Comparison of ENCODE assay signal across 9 mouse cellular contexts in the genomic region with DNA sequence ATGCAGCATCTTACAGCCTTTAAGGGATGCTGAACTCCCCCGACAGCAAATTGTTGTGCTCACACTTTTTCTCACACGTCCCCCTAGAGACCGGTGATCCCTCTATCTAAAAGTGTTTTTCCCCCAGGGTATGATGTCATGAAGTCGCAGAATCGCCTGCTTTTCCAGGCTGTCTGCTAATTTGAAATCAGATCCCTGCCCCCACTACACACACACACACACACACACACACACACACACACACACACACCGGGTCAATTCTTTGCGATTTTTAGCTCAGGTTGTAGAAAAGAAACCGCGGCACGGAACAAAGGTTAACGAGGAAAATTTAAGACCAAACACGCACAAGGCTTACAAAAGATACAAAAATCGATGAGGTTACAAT. TPM values are rescaled to one million over a fixed set of nuclear protein-coding genes. Genes with fewer than 3 reads are reported as not detected.
DNase-seq lines count a peak whose midpoint lies in the region; ATAC-seq and TF ChIP-seq lines count a peak whose summit lies in the region.
"Had no signal": no experiment of that assay in that cellular context is flagged by ENCODE, and none has a peak within 500 bp of the region (broad histone marks: within the 10 kb centered on the region; RNA-seq: fewer than 3 reads in every experiment).

No protein-coding gene starts in this region.

- 5% methylated on average over 13 of the region's 13 CpGs for WGBS in embryonic facial prominence, embryonic 14.5 days
- WGBS in intestine, embryonic 14.5 days = 7% methylated on average over 13 of the region's 13 CpGs

- H3K4me2 ChIP-seq in embryonic facial prominence, embryonic 14.5 days (ENCODE audit: low read depth, low read length) = peak overlapping the region; percentile 97
- peak overlapping the region; percentile 93 for H3K4me2 ChIP-seq in intestine, embryonic 14.5 days (ENCODE audit: low read length)
- peak overlapping the region; percentile 74 for H3K4me2 ChIP-seq in myocyte (ENCODE audit: low read depth)

- no peak for TF ChIP-seq CTCF in left cerebral cortex, adult 2 months (IDR thresholded peaks at IDR 0.05)

- H3K79me2 ChIP-seq in myocyte (ENCODE audit: control insufficient read depth, insufficient read depth) = no peaks in the 10 kb centered on the region

- DNase-seq in left cerebral cortex, adult 2 months (ENCODE audit: extremely low spot score in 1 of 2, low spot score in 2 of 2) = no peak
- DNase-seq in left cerebral cortex, postnatal 4 days = no peak
- DNase-seq in embryonic facial prominence, embryonic 14.5 days (ENCODE audit: low spot score) = peak; percentile 73
- DNase-seq in intestine, embryonic 14.5 days (ENCODE audit: low spot score) = no peak
- DNase-seq in frontal cortex, postnatal 25 days (ENCODE audit: low spot score in 2 of 2) = no peak
- no peak for DNase-seq in layer of hippocampus, adult 18-20 months (ENCODE audit: low spot score in 2 of 2)

- H3K27me3 ChIP-seq in embryonic facial prominence, embryonic 14.5 days (replicated peaks; ENCODE audit: control insufficient read depth, insufficient read depth, low read length) = peaks cover 3% of the 10 kb centered on the region; the same call in 1 of the 2 replicates
- 0 out of 2 replicates have a peak, but pooled peaks cover 8% of the 10 kb centered on the region for H3K27me3 ChIP-seq in intestine, embryonic 14.5 days (replicated peaks; ENCODE audit: control insufficient read depth, insufficient read depth, low read length)
- H3K27me3 ChIP-seq in myocyte (ENCODE audit: control insufficient read depth, insufficient read depth, insufficient read length) = peaks cover 30% of the 10 kb centered on the region

- peak overlapping the region; percentile 75 for H3K27ac ChIP-seq in left cerebral cortex, adult 2 months
- no peak overlapping the region for H3K27ac ChIP-seq in embryonic facial prominence, embryonic 14.5 days (replicated peaks; ENCODE audit: low read depth, low read length)
- H3K27ac ChIP-seq in intestine, embryonic 14.5 days (ENCODE audit: low read depth) = no peak overlapping the region

- H3K9ac ChIP-seq in embryonic facial prominence, embryonic 14.5 days (ENCODE audit: low read depth, low read length) = peak overlapping the region; percentile 75; the same call in 1 of the 2 replicates
- H3K9ac ChIP-seq in intestine, embryonic 14.5 days (ENCODE audit: low read length) = no peak overlapping the region; the same call in 1 of the 2 replicates

- peak; percentile 41 for ATAC-seq in embryonic facial prominence, embryonic 14.5 days (ENCODE audit: low read depth)
- ATAC-seq in intestine, embryonic 14.5 days (replicated peaks; ENCODE audit: low FRiP score, low TSS enrichment, low read depth) = no peak; the same call in 1 of the 2 replicates
- ATAC-seq in frontal cortex, adult (ENCODE audit: low TSS enrichment) = no peak

- H3K4me1 ChIP-seq in embryonic facial prominence, embryonic 14.5 days (ENCODE audit: control insufficient read depth, insufficient read depth, low read length) = no peaks in the 10 kb centered on the region
- H3K4me1 ChIP-seq in intestine, embryonic 14.5 days (replicated peaks; ENCODE audit: control insufficient read depth, insufficient read depth, low read length) = no peaks in the 10 kb centered on the region; the same call in 1 of the 2 replicates

- no peak for TF ChIP-seq POLR2A in myocyte (IDR thresholded peaks at IDR 0.05; ENCODE audit: insufficient read length, low read depth)

- peak overlapping the region; percentile 53 for H3ac ChIP-seq in myocyte (ENCODE audit: control insufficient read depth, insufficient read length)

- H3K9me3 ChIP-seq in embryonic facial prominence, embryonic 14.5 days (ENCODE audit: control insufficient read depth, low read length) = no peaks in the 10 kb centered on the region
- H3K9me3 ChIP-seq in intestine, embryonic 14.5 days (ENCODE audit: control insufficient read depth, low read length) = no peaks in the 10 kb centered on the region

- intact Hi-C loops in left cerebral cortex, adult 2 months (cut with DNase I) = no loop called here
- intact Hi-C loops in left cerebral cortex, postnatal 4 days (cut with DNase I) = no loop called here

- H3K4me3 ChIP-seq in left cerebral cortex, adult 2 months = peak overlapping the region; percentile 52
- H3K4me3 ChIP-seq in embryonic facial prominence, embryonic 14.5 days (ENCODE audit: low read depth, low read length) = peak overlapping the region; percentile 75
- peak overlapping the region; percentile 71 for H3K4me3 ChIP-seq in intestine, embryonic 14.5 days (ENCODE audit: low read depth, low read length)
- H3K4me3 ChIP-seq in myocyte = no peak overlapping the region

- H3K36me3 ChIP-seq in embryonic facial prominence, embryonic 14.5 days (ENCODE audit: control insufficient read depth, insufficient read depth, low read length) = no peaks in the 10 kb centered on the region
- no peaks in the 10 kb centered on the region for H3K36me3 ChIP-seq in intestine, embryonic 14.5 days (ENCODE audit: control insufficient read depth, insufficient read depth, low read length)
- H3K36me3 ChIP-seq in myocyte (ENCODE audit: control insufficient read depth, insufficient read depth) = no peaks in the 10 kb centered on the region

TF ChIP-seq in myocyte, 11 proteins besides CTCF, POLR2A, EP300 and RAD21:
- no peak for TF ChIP-seq POLR2AphosphoS2 (IDR thresholded peaks at IDR 0.05; ENCODE audit: insufficient read length, low read depth)
- no peak for TF ChIP-seq E2F4 (IDR thresholded peaks at IDR 0.05; ENCODE audit: insufficient read depth)
- TF ChIP-seq CEBPB (IDR thresholded peaks at IDR 0.05; ENCODE audit: insufficient read depth, poor library complexity, severe bottlenecking) = no peak
- no peak for TF ChIP-seq REST (IDR thresholded peaks at IDR 0.05; ENCODE audit: insufficient read depth, insufficient read length)
- TF ChIP-seq USF1 (IDR thresholded peaks at IDR 0.05; ENCODE audit: low read depth) = no peak
- TF ChIP-seq MYOD1 (IDR thresholded peaks at IDR 0.05; ENCODE audit: control insufficient read depth in 1 of 3, insufficient read length in 2 of 3, low read depth in 2 of 3) = no peak
- TF ChIP-seq SRF (IDR thresholded peaks at IDR 0.05; ENCODE audit: control insufficient read depth, insufficient read length, low read depth) = no peak
- TF ChIP-seq TCF12 (IDR thresholded peaks at IDR 0.05; ENCODE audit: insufficient read depth, poor library complexity, severe bottlenecking) = no peak
- no peak for TF ChIP-seq MYOG (IDR thresholded peaks at IDR 0.05; ENCODE audit: control insufficient read depth in 1 of 3, insufficient read depth in 1 of 3, insufficient read length in 2 of 3, low read depth in 2 of 3)
- no peak for TF ChIP-seq MAX (IDR thresholded peaks at IDR 0.05; ENCODE audit: low read depth)
- no peak for TF ChIP-seq TCF3 (IDR thresholded peaks at IDR 0.05; ENCODE audit: insufficient read length, low read depth)

RNA-seq across cellular contexts. Expression of gene Dmxl2, which starts 0.7 kb away (rescaled TPM):
- total RNA-seq in left cerebral cortex, adult 2 months (2021) = 100 to 1,000 TPM; 203 to 220 TPM
- total RNA-seq in left cerebral cortex, postnatal 4 days (2021) = 100 to 1,000 TPM; 168 to 174 TPM
- polyA plus RNA-seq in embryonic facial prominence, embryonic 14.5 days (2014; fragmentation: Nextera tagmentation; extraction: Ambion mirVana) = 7.7 and 8.3 TPM in 2 replicates
- 5.2 and 6.1 TPM in 2 replicates for polyA plus RNA-seq in intestine, embryonic 14.5 days (2014; fragmentation: Nextera tagmentation; extraction: Ambion mirVana)
- polyA plus RNA-seq in myocyte (2012; fragmentation: generic; extraction: Trizol) = 0.22 TPM
- 100 to 1,000 TPM; 192 to 201 TPM for total RNA-seq in layer of hippocampus, adult 18-20 months (2021)

RNA-seq across cellular contexts. Expression of gene Sh2d7, which starts 36.7 kb away (rescaled TPM):
- total RNA-seq in left cerebral cortex, adult 2 months (2021) = under 1 TPM in 1 of 2 experiments, not detected in 1; 0.11 TPM
- total RNA-seq in left cerebral cortex, postnatal 4 days (2021) = not detected
- not detected in 2 replicates for polyA plus RNA-seq in embryonic facial prominence, embryonic 14.5 days (2014; fragmentation: Nextera tagmentation; extraction: Ambion mirVana)
- polyA plus RNA-seq in intestine, embryonic 14.5 days (2014; fragmentation: Nextera tagmentation; extraction: Ambion mirVana) = not detected in 2 replicates
- polyA plus RNA-seq in myocyte (2012; fragmentation: generic; extraction: Trizol) = not detected
- under 1 TPM in 1 of 2 experiments, not detected in 1; 0.10 TPM for total RNA-seq in layer of hippocampus, adult 18-20 months (2021)
- total RNA-seq: adrenal gland, postnatal 36 days had no signal

RNA-seq across cellular contexts. Expression of gene Cib2, which starts 57.9 kb away (rescaled TPM):
- total RNA-seq in left cerebral cortex, adult 2 months (2021) = 10 to 100 TPM; 22.0 to 24.2 TPM
- total RNA-seq in left cerebral cortex, postnatal 4 days (2021) = 10 to 100 TPM; 53.1 to 56.9 TPM
- polyA plus RNA-seq in embryonic facial prominence, embryonic 14.5 days (2014; fragmentation: Nextera tagmentation; extraction: Ambion mirVana) = 18.8 and 22.4 TPM in 2 replicates
- polyA plus RNA-seq in intestine, embryonic 14.5 days (2014; fragmentation: Nextera tagmentation; extraction: Ambion mirVana) = 15.3 and 19.3 TPM in 2 replicates
- polyA plus RNA-seq in myocyte (2012; fragmentation: generic; extraction: Trizol) = 1.3 TPM
- total RNA-seq in layer of hippocampus, adult 18-20 months (2021) = 10 to 100 TPM; 23.8 to 24.7 TPM
